Mouse (Mus musculus): Measurements from ENCODE around the gene Zfhx3. TPM values are rescaled to one million over a fixed set of nuclear protein-coding genes. Genes with fewer than 3 reads are reported as not detected.

Zfhx3 gene
- polyA plus RNA-seq, 1 experiment: 17.1 TPM

DNA sequence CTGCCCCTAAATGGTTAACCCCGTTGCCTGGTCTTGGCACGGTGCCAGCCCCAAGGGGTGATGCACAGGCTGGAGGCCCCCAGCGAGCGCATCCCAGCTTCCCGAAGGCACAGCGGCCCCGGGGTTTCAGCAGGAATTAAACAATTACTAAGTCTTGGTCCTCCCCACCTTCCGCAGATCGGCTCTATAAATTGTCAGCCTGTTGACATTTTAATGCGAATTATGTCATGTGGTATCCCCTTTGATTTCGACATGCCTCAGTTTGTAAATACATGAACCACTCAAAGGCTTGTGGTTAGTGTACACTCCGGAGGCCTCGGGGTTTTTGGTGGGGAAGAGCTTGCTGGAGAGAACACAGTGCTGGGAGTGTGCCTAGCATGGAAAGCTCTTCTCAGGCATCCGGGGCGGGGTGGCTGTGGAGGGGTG, 880.4 kb downstream of the Zfhx3 start:
- TF ChIP-seq POLR2A (IDR thresholded peaks at IDR 0.05; ENCODE audit: borderline replicate concordance, low read depth, low read length) (no peak), CTCF (IDR thresholded peaks at IDR 0.05; ENCODE audit: low read depth, low read length) (no peak)
- Histone ChIP-seq H3K4me3 (ENCODE audit: insufficient read depth, low read length) (no peak overlapping the region), H3K27ac (ENCODE audit: insufficient read depth, low read depth, low read length) (no peak overlapping the region), H3K4me1 (ENCODE audit: control insufficient read depth, insufficient read depth, low read length) (peaks cover 19% of the 10 kb centered on the region)

GRCm38 (mm10) chr8:108824049-108824448, 881.6 kb downstream of the Zfhx3 start:
- peaks cover 19% of the 10 kb centered on the region for H3K4me1 ChIP-seq (ENCODE audit: control insufficient read depth, insufficient read depth, low read length)
- H3K4me3 ChIP-seq (ENCODE audit: insufficient read depth, low read length): no peak overlapping the region
- TF ChIP-seq CTCF (IDR thresholded peaks at IDR 0.05; ENCODE audit: low read depth, low read length) (no peak), POLR2A (IDR thresholded peaks at IDR 0.05; ENCODE audit: borderline replicate concordance, low read depth, low read length) (no peak)
- no peak overlapping the region for H3K27ac ChIP-seq (ENCODE audit: insufficient read depth, low read depth, low read length)

DNA sequence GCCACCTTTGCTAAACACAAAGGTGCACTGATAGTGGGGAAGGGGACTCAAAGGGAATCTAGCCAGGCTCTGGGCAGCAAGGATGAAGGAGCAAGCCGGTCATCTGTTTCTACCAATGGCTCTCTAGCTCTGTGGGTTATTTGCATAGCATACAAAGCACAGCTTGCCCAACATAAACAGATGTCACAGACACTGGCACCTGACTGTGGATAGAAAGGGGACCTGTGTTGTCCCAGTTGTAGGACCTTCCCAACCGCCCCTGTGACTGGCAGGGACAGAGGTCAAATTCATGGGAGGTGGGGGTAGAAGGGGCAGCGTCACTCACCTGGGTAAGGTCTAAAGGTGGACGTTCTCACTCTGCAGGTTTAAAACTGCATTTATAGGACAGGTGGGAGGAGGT, 884.0 kb downstream of the Zfhx3 start:
- Histone ChIP-seq H3K4me3 (ENCODE audit: insufficient read depth, low read length) (no peak overlapping the region), H3K27ac (ENCODE audit: insufficient read depth, low read depth, low read length) (no peak overlapping the region), H3K4me1 (ENCODE audit: control insufficient read depth, insufficient read depth, low read length) (peaks cover 10% of the 10 kb centered on the region)
- TF ChIP-seq CTCF (IDR thresholded peaks at IDR 0.05; ENCODE audit: low read depth, low read length): no peak

GRCm38 (mm10) chr8:108827428-108827827, 885.0 kb downstream of the Zfhx3 start:
- TF ChIP-seq POLR2A (IDR thresholded peaks at IDR 0.05; ENCODE audit: borderline replicate concordance, low read depth, low read length): no peak
- no peak for TF ChIP-seq CTCF (IDR thresholded peaks at IDR 0.05; ENCODE audit: low read depth, low read length)
- H3K4me1 ChIP-seq (ENCODE audit: control insufficient read depth, insufficient read depth, low read length): peaks cover 5% of the 10 kb centered on the region
- no peak overlapping the region for H3K4me3 ChIP-seq (ENCODE audit: insufficient read depth, low read length)
- no peak overlapping the region for H3K27ac ChIP-seq (ENCODE audit: insufficient read depth, low read depth, low read length)

DNA sequence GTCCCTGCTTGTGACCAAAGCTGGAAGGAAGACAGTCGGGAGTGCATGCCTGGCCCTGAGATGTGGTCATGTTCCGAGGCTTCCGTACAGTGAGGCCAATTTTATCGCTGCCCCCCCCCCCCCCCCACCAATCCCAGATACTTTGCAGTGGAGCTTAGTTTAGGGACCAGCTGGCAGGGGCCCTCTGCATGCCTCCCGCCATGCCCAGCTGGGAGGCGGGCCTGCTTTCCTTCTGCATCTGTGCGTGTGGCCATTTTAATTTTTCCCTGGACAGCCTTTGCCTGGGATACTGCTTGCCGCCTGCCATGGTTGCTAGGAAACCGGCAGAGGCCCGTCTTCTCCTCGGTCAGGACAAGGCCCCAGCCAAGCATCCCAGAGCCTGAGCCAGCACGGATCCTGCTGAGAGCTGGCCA, 886.9 kb downstream of the Zfhx3 start:
- no peak for TF ChIP-seq CTCF (IDR thresholded peaks at IDR 0.05; ENCODE audit: low read depth, low read length)
- TF ChIP-seq POLR2A (IDR thresholded peaks at IDR 0.05; ENCODE audit: borderline replicate concordance, low read depth, low read length): no peak
- H3K4me1 ChIP-seq (ENCODE audit: control insufficient read depth, insufficient read depth, low read length): no peaks in the 10 kb centered on the region
- no peak overlapping the region for H3K4me3 ChIP-seq (ENCODE audit: insufficient read depth, low read length)
- no peak overlapping the region for H3K27ac ChIP-seq (ENCODE audit: insufficient read depth, low read depth, low read length)

DNA sequence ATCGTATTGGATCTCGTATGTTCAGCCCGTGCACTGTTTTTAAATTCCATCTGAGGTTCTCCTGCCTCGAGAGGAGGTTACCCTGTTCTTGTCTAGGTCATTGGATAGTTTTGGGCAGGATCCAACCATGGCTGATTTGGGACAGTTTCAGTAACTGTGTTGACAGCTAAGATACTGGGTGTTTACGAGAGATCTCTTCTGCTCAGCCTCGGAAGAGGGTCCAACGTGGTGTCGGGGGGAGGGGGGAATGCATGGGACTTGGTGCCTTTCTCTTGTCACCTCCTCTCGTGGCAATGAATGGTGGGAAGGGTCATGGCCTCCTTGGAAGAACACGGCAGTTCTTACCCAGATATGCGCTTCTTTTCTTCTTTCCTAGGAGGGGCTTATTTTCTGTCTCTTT, 892.7 kb downstream of the Zfhx3 start:
- no peak overlapping the region for H3K4me3 ChIP-seq (ENCODE audit: insufficient read depth, low read length)
- H3K27ac ChIP-seq (ENCODE audit: insufficient read depth, low read depth, low read length): no peak overlapping the region
- no peak for TF ChIP-seq CTCF (IDR thresholded peaks at IDR 0.05; ENCODE audit: low read depth, low read length)
- TF ChIP-seq POLR2A (IDR thresholded peaks at IDR 0.05; ENCODE audit: borderline replicate concordance, low read depth, low read length): no peak
- no peaks in the 10 kb centered on the region for H3K4me1 ChIP-seq (ENCODE audit: control insufficient read depth, insufficient read depth, low read length)

DNA sequence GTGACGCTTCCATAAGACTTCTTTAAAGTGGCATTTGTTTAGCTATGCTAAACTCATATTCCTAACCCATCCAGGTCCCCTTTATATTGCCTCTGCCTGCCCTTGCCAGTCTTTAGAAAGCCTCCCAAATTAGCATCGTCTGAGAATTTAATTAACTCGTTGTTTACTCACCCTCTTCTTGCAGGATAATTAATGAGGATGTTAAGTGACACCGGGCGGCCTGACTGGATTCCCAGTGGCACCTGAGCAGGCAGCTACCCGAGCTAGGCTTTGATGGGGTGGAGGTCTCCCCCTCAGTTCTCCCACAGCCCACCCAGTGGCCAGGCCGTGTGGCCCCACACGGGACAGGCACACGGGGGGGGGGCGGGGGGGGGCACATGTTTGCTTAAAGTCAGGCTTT, 895.3 kb downstream of the Zfhx3 start:
- Histone ChIP-seq H3K27ac (ENCODE audit: insufficient read depth, low read depth, low read length) (no peak overlapping the region), H3K4me1 (ENCODE audit: control insufficient read depth, insufficient read depth, low read length) (no peaks in the 10 kb centered on the region), H3K4me3 (ENCODE audit: insufficient read depth, low read length) (no peak overlapping the region)
- no peak for TF ChIP-seq POLR2A (IDR thresholded peaks at IDR 0.05; ENCODE audit: borderline replicate concordance, low read depth, low read length)
- TF ChIP-seq CTCF (IDR thresholded peaks at IDR 0.05; ENCODE audit: low read depth, low read length): no peak

DNA sequence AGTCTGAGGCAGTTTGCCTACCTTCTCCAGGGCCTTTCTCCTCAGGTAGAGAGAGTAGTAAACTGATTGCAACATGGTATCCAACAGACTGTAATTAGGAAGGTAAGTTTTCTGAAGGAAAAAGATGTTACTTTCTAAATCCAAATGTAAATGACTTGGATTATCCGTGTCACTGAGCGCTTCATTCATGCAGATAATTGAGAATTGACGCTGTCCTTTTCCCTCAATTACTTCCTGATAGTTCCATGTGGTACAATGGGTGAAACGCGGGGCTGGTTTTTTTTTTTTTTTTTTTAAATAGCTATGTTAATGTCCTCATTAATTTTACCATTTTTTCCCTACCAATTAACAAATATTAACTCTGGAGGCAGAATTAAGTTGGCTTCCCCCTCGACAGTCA, 896.3 kb downstream of the Zfhx3 start:
- H3K27ac ChIP-seq (ENCODE audit: insufficient read depth, low read depth, low read length): no peak overlapping the region
- TF ChIP-seq POLR2A (IDR thresholded peaks at IDR 0.05; ENCODE audit: borderline replicate concordance, low read depth, low read length) (no peak), CTCF (IDR thresholded peaks at IDR 0.05; ENCODE audit: low read depth, low read length) (no peak)
- no peaks in the 10 kb centered on the region for H3K4me1 ChIP-seq (ENCODE audit: control insufficient read depth, insufficient read depth, low read length)
- H3K4me3 ChIP-seq (ENCODE audit: insufficient read depth, low read length): no peak overlapping the region

DNA sequence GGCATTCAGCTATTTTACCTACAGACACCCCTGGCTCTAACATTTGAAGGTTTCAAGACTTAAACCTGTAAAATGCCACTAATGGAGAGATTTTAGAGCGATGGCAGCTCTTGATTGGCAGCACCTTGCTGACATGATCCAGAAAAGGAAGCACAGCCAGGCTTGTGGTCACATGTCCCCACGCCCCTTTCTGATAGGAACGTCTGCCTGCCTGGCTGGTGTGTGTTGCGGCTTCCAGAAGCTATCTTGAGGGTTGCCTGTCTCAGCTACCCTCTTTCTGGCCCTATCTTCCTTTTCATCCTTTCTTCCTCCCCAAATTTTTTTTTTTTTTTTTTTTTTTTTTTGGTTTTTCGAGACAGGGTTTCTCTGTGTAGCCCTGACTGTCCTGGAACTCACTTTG, 899.9 kb downstream of the Zfhx3 start:
- H3K4me3 ChIP-seq (ENCODE audit: insufficient read depth, low read length): no peak overlapping the region
- H3K27ac ChIP-seq (ENCODE audit: insufficient read depth, low read depth, low read length): no peak overlapping the region
- H3K4me1 ChIP-seq (ENCODE audit: control insufficient read depth, insufficient read depth, low read length): peaks cover 6% of the 10 kb centered on the region
- TF ChIP-seq POLR2A (IDR thresholded peaks at IDR 0.05; ENCODE audit: borderline replicate concordance, low read depth, low read length) (no peak), CTCF (IDR thresholded peaks at IDR 0.05; ENCODE audit: low read depth, low read length) (no peak)

DNA sequence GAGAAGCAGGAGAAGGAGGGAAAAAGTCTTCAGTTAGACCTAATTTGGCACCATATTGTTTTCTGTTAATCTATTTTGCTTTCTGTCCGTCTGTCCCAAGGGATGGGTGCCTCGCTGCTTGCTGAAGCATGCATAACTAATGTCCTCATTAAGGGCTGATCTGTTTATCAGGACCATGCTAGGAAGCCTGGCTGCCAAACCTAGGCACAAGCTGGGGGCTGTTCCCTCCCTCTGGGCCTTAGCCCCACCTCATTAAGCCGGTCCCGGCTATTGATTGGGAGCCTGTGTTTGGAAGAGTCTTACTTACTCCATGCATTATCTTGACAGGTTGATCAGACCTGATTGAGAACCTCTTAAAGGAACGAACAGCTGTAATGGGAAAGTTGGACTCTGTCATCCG, 903.7 kb downstream of the Zfhx3 start:
- Histone ChIP-seq H3K4me1 (ENCODE audit: control insufficient read depth, insufficient read depth, low read length) (peaks cover 23% of the 10 kb centered on the region), H3K27ac (ENCODE audit: insufficient read depth, low read depth, low read length) (no peak overlapping the region), H3K4me3 (ENCODE audit: insufficient read depth, low read length) (no peak overlapping the region)
- TF ChIP-seq POLR2A (IDR thresholded peaks at IDR 0.05; ENCODE audit: borderline replicate concordance, low read depth, low read length) (no peak), CTCF (IDR thresholded peaks at IDR 0.05; ENCODE audit: low read depth, low read length) (no peak)

DNA sequence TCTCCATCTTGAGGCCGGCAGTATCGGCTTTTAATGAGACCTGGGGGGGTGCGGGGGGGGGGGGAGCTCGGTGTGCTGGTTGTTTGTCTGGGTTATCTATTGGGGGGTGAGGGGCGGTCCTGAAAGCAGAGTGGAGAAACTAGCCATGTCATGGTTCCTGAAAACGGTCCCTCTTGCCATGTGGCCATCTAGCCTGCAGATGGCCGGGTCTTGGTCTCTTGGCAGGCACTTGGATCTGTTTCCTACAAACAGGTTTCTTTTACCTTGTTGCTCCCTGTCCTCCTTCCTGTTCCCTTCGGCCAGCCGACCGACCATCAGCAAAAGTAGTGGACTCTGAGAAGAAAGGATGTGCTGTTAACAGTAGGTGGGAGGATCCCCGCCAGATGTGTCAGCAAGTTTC, 904.4 kb downstream of the Zfhx3 start:
- Histone ChIP-seq H3K27ac (ENCODE audit: insufficient read depth, low read depth, low read length) (peak overlapping the region; percentile 75), H3K4me1 (ENCODE audit: control insufficient read depth, insufficient read depth, low read length) (peaks cover 23% of the 10 kb centered on the region)
- TF ChIP-seq POLR2A (IDR thresholded peaks at IDR 0.05; ENCODE audit: borderline replicate concordance, low read depth, low read length): no peak
- TF ChIP-seq CTCF (IDR thresholded peaks at IDR 0.05; ENCODE audit: low read depth, low read length): no peak

More for the DNA sequence above, 904.4 kb downstream of the Zfhx3 start:
- peak overlapping the region; percentile 46 for H3K4me3 ChIP-seq (ENCODE audit: insufficient read depth, low read length)
